22 mouse cellular contexts compared by ENCODE assay signal in genomic region chr17:44325314-44325713, GRCm38 (mm10).
DNase-seq lines count a peak whose midpoint lies in the region; ATAC-seq and TF ChIP-seq lines count a peak whose summit lies in the region.
"Had no signal": no experiment of that assay in that cellular context is flagged by ENCODE, and none has a peak within 500 bp of the region (broad histone marks: within the 10 kb centered on the region; RNA-seq: fewer than 3 reads in every experiment).

No protein-coding gene starts in this region.

- no peaks in the 10 kb centered on the region for H3K4me1 ChIP-seq in heart, embryonic 12.5 days (replicated peaks)
- H3K4me1 ChIP-seq in CH12.LX (ENCODE audit: control insufficient read depth in 1 of 2, insufficient read depth in 2 of 2): no peaks in the 10 kb centered on the region; a peak in 1 of 4 replicates
- H3K4me1 ChIP-seq in forebrain, embryonic 15.5 days: peaks cover 8% of the 10 kb centered on the region

- no peak for ATAC-seq in heart, embryonic 12.5 days (ENCODE audit: insufficient number of reproducible peaks, low FRiP score)
- ATAC-seq in forebrain, embryonic 15.5 days (replicated peaks): no peak
- ATAC-seq: activated CD4-positive, CD25-positive, alpha-beta regulatory T cell, adult 4 months; CD4-positive, CD25-positive, alpha-beta regulatory T cell, adult 4 months; Patski had no signal

- peak; percentile 64 for DNase-seq in heart, adult 11 months
- DNase-seq in A20 (ENCODE audit: low read depth, low spot score) (peak; percentile 50), CH12.LX (ENCODE audit: extremely low read depth) (no peak)
- no peak for DNase-seq in layer of hippocampus, adult 9-11 months
- DNase-seq: adrenal gland, adult 2 months; adrenal gland, adult 8-10 months; adrenal gland, postnatal 10 days; adrenal gland, postnatal 14 days; adrenal gland, postnatal 25 days; adrenal gland, postnatal 36 days; B cell, adult 2 months; cerebellum, adult 11 months; cerebellum, adult 11-12 months; cerebellum, adult 18-20 months; cerebellum, adult 2 months; cerebellum, adult 8-10 months had no signal

- no peaks in the 10 kb centered on the region for H3K79me2 ChIP-seq in CH12.LX (replicated peaks; ENCODE audit: control insufficient read depth, extremely low read depth, insufficient read depth, poor library complexity, severe bottlenecking)

- WGBS in heart, embryonic 12.5 days: 76% methylated on average over 10 of the region's 10 CpGs
- WGBS in forebrain, embryonic 15.5 days: 87% methylated on average over 10 of the region's 10 CpGs

- no peaks in the 10 kb centered on the region for H3K36me3 ChIP-seq in heart, embryonic 12.5 days
- H3K36me3 ChIP-seq in CH12.LX (replicated peaks in 1 of 2; ENCODE audit: control insufficient read depth in 1 of 2, insufficient read depth in 1 of 2, low read length in 1 of 2): no peaks in the 10 kb centered on the region
- H3K36me3 ChIP-seq in forebrain, embryonic 15.5 days: no peaks in the 10 kb centered on the region
- H3K36me3 ChIP-seq: G1E had no signal

- H3K9ac ChIP-seq in heart, embryonic 12.5 days: no peak overlapping the region
- H3K9ac ChIP-seq in CH12.LX (ENCODE audit: insufficient read depth, low read depth): no peak overlapping the region
- no peak overlapping the region for H3K9ac ChIP-seq in forebrain, embryonic 15.5 days (replicated peaks)

- no peak for TF ChIP-seq EP300 in CH12.LX (IDR thresholded peaks at IDR 0.05; ENCODE audit: low read length)

- no peak overlapping the region for H3K4me3 ChIP-seq in heart, embryonic 12.5 days
- no peak overlapping the region for H3K4me3 ChIP-seq in CH12.LX (replicated peaks in 1 of 3; ENCODE audit: low read depth in 2 of 3, low read length in 2 of 3, poor library complexity in 1 of 3)
- no peak overlapping the region for H3K4me3 ChIP-seq in forebrain, embryonic 15.5 days

- H3K27ac ChIP-seq in heart, embryonic 12.5 days (ENCODE audit: poor library complexity, severe bottlenecking): no peak overlapping the region
- no peak overlapping the region for H3K27ac ChIP-seq in CH12.LX (ENCODE audit: insufficient read depth, low read depth)
- no peak overlapping the region for H3K27ac ChIP-seq in forebrain, embryonic 15.5 days (replicated peaks)

- TF ChIP-seq CTCF in CH12.LX (conservative IDR thresholded peaks at IDR 0.05 in 1 of 2, IDR thresholded peaks at IDR 0.05 in 1 of 2; ENCODE audit: low read depth in 2 of 2, low read length in 2 of 2): peak in 1 of 2 experiments; percentile 50; a peak in 2 of 4 replicates

- peak; percentile 41 for TF ChIP-seq RAD21 in CH12.LX (IDR thresholded peaks at IDR 0.05; ENCODE audit: low read depth, low read length)

- in situ Hi-C loops in CH12.LX (cut with MboI; ENCODE audit: low pct_ligation_motif_present, low pct_unique_long_range_greater_than_20kb, low sequenced_read_pairs): no loop called here

- H3K9me3 ChIP-seq in heart, embryonic 12.5 days (replicated peaks): no peaks in the 10 kb centered on the region
- no peaks in the 10 kb centered on the region for H3K9me3 ChIP-seq in CH12.LX (replicated peaks; ENCODE audit: low read length)
- H3K9me3 ChIP-seq in forebrain, embryonic 15.5 days: no peaks in the 10 kb centered on the region

- dilution Hi-C loops in CH12.LX (cut with MboI; ENCODE audit: extremely low pct_ligation_motif_present, extremely low pct_unique_long_range_greater_than_20kb, low sequenced_read_pairs): no loop called here

- H3K4me2 ChIP-seq in heart, embryonic 12.5 days: no peak overlapping the region
- H3K4me2 ChIP-seq in CH12.LX (ENCODE audit: insufficient read depth, low read depth, poor library complexity, severe bottlenecking): peak overlapping the region; percentile 57
- H3K4me2 ChIP-seq in forebrain, embryonic 15.5 days (replicated peaks): no peak overlapping the region

- no peaks in the 10 kb centered on the region for H3K27me3 ChIP-seq in heart, embryonic 12.5 days (replicated peaks)
- no peaks in the 10 kb centered on the region for H3K27me3 ChIP-seq in CH12.LX (replicated peaks)
- H3K27me3 ChIP-seq in forebrain, embryonic 15.5 days: no peaks in the 10 kb centered on the region
- H3K27me3 ChIP-seq: Patski had no signal

- no peak for TF ChIP-seq POLR2A in CH12.LX (IDR thresholded peaks at IDR 0.05; ENCODE audit: low read depth, low read length)

TF ChIP-seq in CH12.LX, 34 proteins besides CTCF, POLR2A, EP300 and RAD21:
- TF ChIP-seq MXI1 (IDR thresholded peaks at IDR 0.05; ENCODE audit: low read depth, low read length) (no peak), SMC3 (IDR thresholded peaks at IDR 0.05; ENCODE audit: low read depth, low read length) (peak; percentile 49)
TF ChIP-seq in CH12.LX: peak in this region for 1.

Comparison
In these comparisons a context has a peak if more than half of its experiments do, and no peak if none do; other contexts are left out.
1. DNase-seq: peak in heart, adult 11 months (single experiment) and A20 (single experiment); none in CH12.LX (single experiment) and layer of hippocampus, adult 9-11 months (single experiment).